Mouse (Mus musculus) hindbrain, embryonic 11.5 days (tissue): Measurements from ENCODE around the gene Prmt1. TPM values are rescaled to one million over a fixed set of nuclear protein-coding genes. Genes with fewer than 3 reads are reported as not detected.
A peak's percentile ranks its signal among the peaks of the same experiment; 100 is the strongest.

Source experiments
- ATAC-seq: fragments of 200-750 bp; cut with Nextera tagmentation; 2 replicates; pipeline ENCODE4 v1.8.0; 2017; ENCODE audit warnings: mild to moderate bottlenecking, moderate TSS enrichment, moderate library complexity; ENCODE audit not compliant: low FRiP score
- DNase-seq: peaks from one replicate; pipeline ENCODE4 v3.0.0-alpha.2; 2015; ENCODE audit warnings: low spot score
- H3K27ac ChIP-seq: fragments of 300-500 bp; sonication (generic); 2 replicates; pipeline ENCODE4 v1.5.1; 2014; ENCODE audit warnings: mild to moderate bottlenecking, low read depth, low read length
- H3K27me3 ChIP-seq: fragments of 300-500 bp; sonication (generic); 2 replicates; pipeline ENCODE4 v1.6.1; 2014; ENCODE audit warnings: mild to moderate bottlenecking, low read length, moderate library complexity, mixed read lengths; ENCODE audit not compliant: control insufficient read depth, insufficient read depth
- H3K36me3 ChIP-seq: fragments of 300-500 bp; sonication (generic); 2 replicates; pipeline ENCODE4 v1.6.1; 2014; ENCODE audit warnings: mild to moderate bottlenecking, low read length, moderate library complexity, mixed read lengths; ENCODE audit not compliant: control insufficient read depth, insufficient read depth
- H3K4me1 ChIP-seq: fragments of 300-500 bp; sonication (generic); replicated peaks from 2 replicates; pipeline ENCODE4 v1.6.1; 2014; ENCODE audit warnings: low read length, mixed read lengths; ENCODE audit not compliant: control insufficient read depth, insufficient read depth
- H3K4me2 ChIP-seq: fragments of 300-500 bp; sonication (generic); replicated peaks from 2 replicates; pipeline ENCODE4 v1.6.1; 2014; ENCODE audit warnings: mild to moderate bottlenecking, low read depth, low read length
- H3K4me3 ChIP-seq: fragments of 300-500 bp; sonication (generic); 2 replicates; pipeline ENCODE4 v1.5.1; 2014; ENCODE audit warnings: low read depth, low read length
- H3K9ac ChIP-seq: fragments of 300-500 bp; sonication (generic); 2 replicates; pipeline ENCODE4 v1.6.1; 2014; ENCODE audit warnings: low read depth, low read length
- H3K9me3 ChIP-seq: fragments of 300-500 bp; sonication (generic); 2 replicates; pipeline ENCODE4 v1.6.1; 2016; ENCODE audit warnings: low read length; ENCODE audit not compliant: control insufficient read depth
- WGBS: fragments of 180-500 bp; shearing (Covaris S2); extraction: QIAGEN DNeasy Blood & Tissue Kit; methylation state at CpG from one replicate; pipeline ENCODE4 v1.1.7; 2014; 5-methylcytosine and 5-hydroxymethylcytosine counted together
- polyA plus RNA-seq: library from polyadenylated mRNA; unstranded; fragments of >200 nt; fragmentation: Nextera tagmentation; extraction: Ambion mirVana; gene quantifications from 2 replicates; pipeline ENCODE4 v1.2.1, GENCODE M21; 2014

Prmt1 gene
- polyA plus RNA-seq, 1 experiment from 2014 or later = 249 TPM

DNA sequence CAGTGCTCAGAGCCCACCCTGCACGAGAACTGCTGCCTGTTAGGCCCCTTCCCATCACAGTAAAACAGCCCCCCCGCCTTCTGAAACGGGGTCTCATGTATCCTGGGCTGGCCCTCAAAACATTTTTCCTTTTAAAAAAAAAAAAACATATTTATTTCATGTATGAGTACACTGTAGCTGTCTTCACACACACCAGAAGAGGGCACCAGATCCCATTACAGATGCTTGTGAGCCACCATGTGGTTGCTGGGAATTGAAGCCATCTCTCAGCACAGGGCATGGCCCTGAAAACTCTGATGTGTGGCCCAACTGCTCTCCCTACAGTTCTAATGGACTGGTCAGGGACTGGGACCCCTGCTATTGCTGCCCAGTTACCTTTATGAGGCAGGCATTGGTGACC lies 8.1 kb downstream of the Prmt1 start:
- DNase-seq (no peak), ATAC-seq (no peak)
- no peak overlapping the region for H3K9ac ChIP-seq
- no peak overlapping the region for H3K4me2 ChIP-seq
- WGBS = 93% methylated on average over 3 of the region's 3 CpGs
- H3K4me3 ChIP-seq = no peak overlapping the region
- no peaks in the 10 kb centered on the region for H3K9me3 ChIP-seq
- H3K27me3 ChIP-seq = no peaks in the 10 kb centered on the region
- H3K27ac ChIP-seq = no peak overlapping the region
- H3K36me3 ChIP-seq = peaks cover 46% of the 10 kb centered on the region
- H3K4me1 ChIP-seq = no peaks in the 10 kb centered on the region

DNA sequence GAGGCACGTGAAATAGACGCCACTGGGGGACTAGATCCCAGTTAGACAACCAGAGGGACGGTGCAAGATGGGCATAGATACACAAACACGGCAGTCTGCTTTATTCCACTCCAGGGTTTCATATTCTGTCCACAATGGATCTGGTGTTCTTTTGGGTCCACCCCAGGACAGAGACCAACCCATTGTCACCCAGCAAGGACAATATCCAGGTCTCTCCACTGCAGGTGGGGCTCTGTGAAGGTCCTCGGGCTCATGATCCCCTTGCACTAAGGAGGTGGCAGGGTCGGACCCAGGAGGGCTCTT lies 11.3 kb downstream of the Prmt1 start:
- Histone ChIP-seq H3K4me1 (peaks cover 4% of the 10 kb centered on the region), H3K9ac (peak overlapping the region; percentile 74; the same call in 1 of the 2 replicates), H3K36me3 (peaks cover 30% of the 10 kb centered on the region), H3K4me2 (no peak overlapping the region), H3K9me3 (no peaks in the 10 kb centered on the region), H3K4me3 (peak overlapping the region; percentile 29; the same call in 1 of the 2 replicates), H3K27ac (peak overlapping the region; percentile 70), H3K27me3 (no peaks in the 10 kb centered on the region)
- WGBS = 21% methylated on average over 6 of the region's 6 CpGs
- DNase-seq (no peak), ATAC-seq (no peak)

DNA sequence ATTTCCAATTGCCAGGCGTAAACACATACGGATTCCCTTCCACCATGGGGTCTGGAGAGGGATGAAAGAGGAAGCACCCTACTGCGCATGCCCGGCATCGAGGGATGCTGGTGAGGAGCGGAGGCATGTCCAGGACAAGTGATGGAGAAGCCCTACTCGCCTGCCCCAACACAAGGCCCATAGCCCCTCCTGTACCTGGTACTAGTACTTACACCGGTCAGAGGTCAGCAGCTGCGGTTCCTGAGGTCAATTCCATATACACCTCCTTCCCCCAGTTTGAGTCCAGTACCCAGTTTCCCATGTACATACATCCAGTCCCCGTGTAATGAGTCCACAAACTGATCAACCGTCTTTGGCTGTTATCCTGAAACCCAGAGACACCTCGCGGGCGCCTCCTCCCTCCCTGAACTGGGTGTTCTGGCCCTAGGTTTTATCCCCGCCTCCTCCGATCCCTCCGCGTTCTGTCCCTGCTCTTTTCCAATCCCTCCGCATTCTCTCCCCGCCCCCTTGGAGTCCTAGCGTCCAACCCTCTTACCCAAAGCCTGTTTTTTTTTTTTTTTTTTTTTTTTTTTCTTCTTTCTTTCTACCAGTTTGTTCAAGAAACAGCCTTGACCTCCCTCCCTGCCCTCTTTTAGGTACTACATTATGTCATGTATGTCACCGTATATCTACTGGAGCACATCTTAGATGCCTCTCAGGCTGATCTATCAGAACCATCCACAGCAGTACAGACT lies 11.8 kb downstream of the Prmt1 start, which contains the start of gene Cpt1c:
Gene Cpt1c, minus strand, starts transcription at position 469 of the 734 bp plus-strand sequence.
- peak within 1 kb of the TSS; percentile 29 for H3K4me3 ChIP-seq

DNA sequence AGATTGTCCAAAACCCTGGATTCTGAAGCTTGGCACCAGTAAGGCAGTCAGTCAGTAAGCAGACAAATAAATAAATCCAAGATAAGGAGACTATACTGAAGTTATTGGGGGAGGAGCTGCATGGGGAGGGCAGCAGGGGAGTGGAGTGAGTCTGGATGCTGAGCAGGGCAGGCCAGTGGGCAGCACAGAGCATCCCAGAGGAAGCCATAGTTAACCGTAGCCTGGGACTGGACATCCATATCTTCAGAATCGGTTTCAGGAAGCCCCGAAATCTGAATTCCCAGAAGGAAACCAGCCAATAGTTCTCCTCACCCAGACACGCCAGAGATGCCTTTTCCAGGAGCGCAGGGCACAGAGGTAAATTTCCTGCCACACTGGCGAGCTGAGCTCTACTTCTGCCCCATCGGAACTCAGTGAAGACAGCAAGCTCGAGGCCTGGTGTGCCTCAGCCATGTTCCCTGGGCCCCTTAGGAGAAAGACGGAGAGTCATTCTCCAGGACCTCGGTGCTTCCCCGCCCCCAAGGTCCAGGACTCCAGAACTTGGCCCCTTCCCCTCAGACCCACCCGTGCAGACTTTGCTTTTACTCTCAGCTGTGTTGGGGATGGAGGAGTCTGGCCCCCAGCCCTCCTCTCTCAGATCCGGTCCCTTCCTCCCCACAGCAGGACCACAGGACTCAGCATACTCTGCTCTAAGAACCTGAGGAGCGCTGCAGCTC lies 12.8 kb downstream of the Prmt1 start:
- Histone ChIP-seq H3K4me2 (peak overlapping the region; percentile 47), H3K27ac (peak overlapping the region; percentile 70), H3K4me3 (peak overlapping the region; percentile 29), H3K36me3 (peaks cover 18% of the 10 kb centered on the region), H3K4me1 (peaks cover 4% of the 10 kb centered on the region), H3K9me3 (no peaks in the 10 kb centered on the region), H3K27me3 (no peaks in the 10 kb centered on the region), H3K9ac (peak overlapping the region; percentile 74)
- no peak for ATAC-seq
- 41% methylated on average over 14 of the region's 14 CpGs for WGBS
- no peak for DNase-seq

More for the DNA sequence above, 11.8 kb downstream of the Prmt1 start, which contains the start of gene Cpt1c:
- 2% methylated on average over 22 of the region's 22 CpGs for WGBS
- Histone ChIP-seq H3K27ac (peak within 1 kb of the TSS; percentile 70), H3K9me3 (no peaks in the 10 kb centered on the region), H3K9ac (peak within 1 kb of the TSS; percentile 74), H3K4me1 (peaks cover 4% of the 10 kb centered on the region), H3K27me3 (no peaks in the 10 kb centered on the region), H3K36me3 (peaks cover 27% of the 10 kb centered on the region), H3K4me2 (peak within 1 kb of the TSS; percentile 47)
- DNase-seq (peak; percentile 89), ATAC-seq (peak; percentile 50; the same call in 1 of the 2 replicates)

DNA sequence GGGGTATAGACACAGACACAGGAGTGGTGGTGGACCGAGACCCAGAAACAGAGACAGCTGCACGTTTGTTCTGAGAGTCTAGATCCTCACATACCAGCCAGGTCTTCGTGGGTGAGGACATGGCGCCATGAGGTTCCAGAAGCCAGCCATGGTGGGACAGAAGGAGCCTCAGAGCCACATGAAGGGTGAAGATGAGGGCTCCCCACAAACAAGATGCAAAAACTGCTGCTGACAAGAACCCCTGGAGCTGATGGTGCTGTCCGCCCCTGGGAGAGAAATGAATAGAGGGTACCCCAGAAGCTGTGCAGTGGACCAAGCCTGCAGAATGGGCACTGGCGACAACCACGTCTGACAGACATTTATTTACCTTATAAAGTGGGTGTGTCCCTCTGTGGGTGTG lies 15.2 kb downstream of the Prmt1 start:
- Histone ChIP-seq H3K27ac (peak overlapping the region; percentile 51; the same call in 1 of the 2 replicates), H3K4me3 (peak overlapping the region; percentile 47), H3K36me3 (no peaks in the 10 kb centered on the region), H3K4me2 (peak overlapping the region; percentile 74), H3K9ac (peak overlapping the region; percentile 58), H3K9me3 (no peaks in the 10 kb centered on the region), H3K27me3 (no peaks in the 10 kb centered on the region), H3K4me1 (peaks cover 4% of the 10 kb centered on the region)
- 75% methylated on average over 7 of the region's 7 CpGs for WGBS
- DNase-seq (no peak), ATAC-seq (0 out of 2 replicates have a peak, but pooled peaks have one; percentile 0)

DNA sequence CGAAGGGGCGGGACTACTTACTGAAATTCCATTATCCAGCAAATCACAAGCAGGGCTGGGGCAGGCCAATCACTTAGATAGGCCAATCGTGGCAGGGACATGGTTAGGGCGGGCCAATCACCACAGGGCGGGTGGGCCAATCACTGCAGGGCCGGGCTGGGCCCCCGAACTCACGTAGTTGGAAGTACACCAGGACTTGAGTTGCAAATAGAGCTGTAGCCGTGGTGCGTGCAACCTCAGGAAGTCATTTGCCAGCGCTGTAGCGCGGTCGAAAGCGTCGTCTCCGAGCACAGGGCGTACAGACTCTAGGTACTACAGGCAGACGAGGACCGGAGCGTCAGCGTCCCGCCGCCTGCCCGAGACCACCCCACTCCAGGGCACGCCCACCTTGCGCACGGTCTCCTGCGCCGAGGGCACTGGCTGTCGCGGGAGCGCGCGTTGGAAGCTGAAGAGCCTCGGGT lies 16.1 kb downstream of the Prmt1 start:
- peak; percentile 97 for ATAC-seq
- H3K27ac ChIP-seq = peak overlapping the region; percentile 71
- H3K4me3 ChIP-seq = peak overlapping the region; percentile 47
- H3K4me2 ChIP-seq = peak overlapping the region; percentile 74
- H3K36me3 ChIP-seq = 0 out of 2 replicates have a peak, but pooled peaks cover 2% of the 10 kb centered on the region
- 0% methylated on average over 36 of the region's 36 CpGs for WGBS
- H3K9me3 ChIP-seq = no peaks in the 10 kb centered on the region
- peaks cover 4% of the 10 kb centered on the region for H3K4me1 ChIP-seq
- H3K27me3 ChIP-seq = no peaks in the 10 kb centered on the region
- DNase-seq = peak; percentile 88
- peak overlapping the region; percentile 58 for H3K9ac ChIP-seq

DNA sequence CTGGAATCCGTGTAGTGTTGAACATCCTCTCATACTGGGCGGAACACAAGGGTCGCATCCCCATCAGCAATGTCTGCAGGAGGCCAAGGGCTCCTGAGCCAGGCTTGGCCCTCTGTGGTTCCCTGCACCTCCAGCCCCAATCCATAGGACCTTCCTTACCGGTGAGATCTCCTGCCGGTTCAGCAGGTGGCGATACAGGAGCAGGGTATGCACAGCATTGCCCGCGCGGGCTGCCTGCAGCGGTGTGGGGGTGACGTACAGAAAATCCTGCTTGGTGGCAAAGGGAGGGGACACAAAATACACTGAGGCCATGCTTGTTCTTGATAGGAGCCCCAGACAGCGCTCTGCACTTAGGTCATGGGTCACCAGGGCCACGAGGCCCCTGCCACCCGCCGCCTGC lies 19.7 kb downstream of the Prmt1 start:
- no peak overlapping the region for H3K27ac ChIP-seq
- H3K9me3 ChIP-seq = no peaks in the 10 kb centered on the region
- no peaks in the 10 kb centered on the region for H3K27me3 ChIP-seq
- no peak overlapping the region for H3K4me2 ChIP-seq
- H3K4me3 ChIP-seq = no peak overlapping the region
- no peak overlapping the region for H3K9ac ChIP-seq
- ATAC-seq (no peak), DNase-seq (no peak)
- peaks cover 4% of the 10 kb centered on the region for H3K4me1 ChIP-seq
- 76% methylated on average over 15 of the region's 15 CpGs for WGBS
- 0 out of 2 replicates have a peak, but pooled peaks cover 6% of the 10 kb centered on the region for H3K36me3 ChIP-seq

DNA sequence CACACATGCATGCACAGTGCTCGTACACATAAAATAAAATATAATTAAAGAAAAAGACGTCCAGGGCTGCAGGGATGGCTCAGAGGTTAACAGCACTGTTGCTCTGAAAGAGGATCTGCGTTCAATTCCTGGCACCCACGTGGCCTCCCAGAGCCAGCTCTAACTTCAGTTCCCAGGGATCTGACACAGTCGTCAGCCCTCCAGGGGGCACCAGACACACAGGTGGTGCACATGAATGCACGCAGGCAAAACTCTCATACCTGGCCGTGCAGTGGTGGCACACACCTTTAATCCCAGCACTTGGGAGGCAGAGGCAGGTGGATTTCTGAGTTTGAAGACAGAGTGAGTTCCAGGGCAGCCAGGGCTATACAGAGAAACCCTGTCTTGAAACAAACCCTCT lies 20.4 kb downstream of the Prmt1 start:
- no peak overlapping the region for H3K4me2 ChIP-seq
- H3K27ac ChIP-seq = no peak overlapping the region
- no peaks in the 10 kb centered on the region for H3K27me3 ChIP-seq
- WGBS = 81% methylated on average over 7 of the region's 7 CpGs
- H3K4me3 ChIP-seq = no peak overlapping the region
- H3K36me3 ChIP-seq = 0 out of 2 replicates have a peak, but pooled peaks cover 6% of the 10 kb centered on the region
- H3K9ac ChIP-seq = no peak overlapping the region
- H3K4me1 ChIP-seq = peaks cover 2% of the 10 kb centered on the region; the same call in 1 of the 2 replicates
- DNase-seq (no peak), ATAC-seq (no peak)
- H3K9me3 ChIP-seq = no peaks in the 10 kb centered on the region
